Mouse (Mus musculus): ENCODE results near the gene Pmpcb. TPM values are rescaled to one million over a fixed set of nuclear protein-coding genes. Genes with fewer than 3 reads are reported as not detected.
A peak's percentile ranks its signal among the peaks of the same experiment; 100 is the strongest.

Gene Pmpcb
- polyA plus RNA-seq, 1 experiment: 76.7 TPM

DNA sequence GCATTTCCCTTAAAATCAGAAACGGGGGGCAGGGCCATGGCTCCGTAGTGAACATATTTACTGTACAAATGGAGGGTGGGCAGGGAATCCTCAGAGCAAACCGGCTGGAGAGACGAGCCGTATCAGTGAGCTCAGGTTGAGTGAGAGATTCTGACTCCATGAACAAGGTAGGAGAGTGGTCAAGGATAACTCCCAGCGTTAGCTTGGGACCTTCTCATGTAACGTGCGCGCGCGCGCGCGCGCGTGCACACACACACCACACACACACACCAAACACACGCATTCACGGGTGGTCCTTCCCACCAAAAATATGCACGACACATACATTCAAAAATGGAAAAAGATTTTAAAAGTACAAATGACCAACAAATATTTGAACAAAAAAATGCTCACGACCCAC lies 1.8 kb upstream of the Pmpcb start:
- DNase-seq: peak in 1 of 2 experiments; percentile 7
- H3K27me3 ChIP-seq (ENCODE audit: control insufficient read depth, insufficient read depth, low read length): no peaks in the 10 kb centered on the region
- peak overlapping the region; percentile 40 for H3K4me3 ChIP-seq (replicated peaks; ENCODE audit: insufficient read depth, low read depth, low read length)
- WGBS: 85% methylated on average over 20 of the region's 20 CpGs
- TF ChIP-seq CTCF (IDR thresholded peaks at IDR 0.05; ENCODE audit: borderline replicate concordance, insufficient read depth, low read depth, low read length) (no peak), POLR2A (IDR thresholded peaks at IDR 0.05; ENCODE audit: borderline replicate concordance, insufficient read depth, low read length) (no peak)
- no peak overlapping the region for H3K27ac ChIP-seq (ENCODE audit: insufficient read depth, low read length)
- H3K4me1 ChIP-seq (ENCODE audit: control insufficient read depth, insufficient read depth, low read length): peaks cover 8% of the 10 kb centered on the region; the same call in 1 of the 2 replicates

GRCm38 (mm10) chr5:21735584-21735983 lies 1.4 kb upstream of the Pmpcb start:
- Histone ChIP-seq H3K4me3 (replicated peaks; ENCODE audit: insufficient read depth, low read depth, low read length) (peak overlapping the region; percentile 40), H3K27me3 (ENCODE audit: control insufficient read depth, insufficient read depth, low read length) (no peaks in the 10 kb centered on the region), H3K27ac (ENCODE audit: insufficient read depth, low read length) (no peak overlapping the region), H3K4me1 (ENCODE audit: control insufficient read depth, insufficient read depth, low read length) (peaks cover 8% of the 10 kb centered on the region; the same call in 1 of the 2 replicates)
- 38% methylated on average over 10 of the region's 10 CpGs for WGBS
- TF ChIP-seq CTCF (IDR thresholded peaks at IDR 0.05; ENCODE audit: borderline replicate concordance, insufficient read depth, low read depth, low read length): peak; percentile 49; the same call in 1 of the 2 replicates
- no peak for TF ChIP-seq POLR2A (IDR thresholded peaks at IDR 0.05; ENCODE audit: borderline replicate concordance, insufficient read depth, low read length)
- DNase-seq: peak; percentile 49 to 52

GRCm38 (mm10) chr5:21736046-21736445 lies 895 bp upstream of the Pmpcb start:
- no peak for TF ChIP-seq POLR2A (IDR thresholded peaks at IDR 0.05; ENCODE audit: borderline replicate concordance, insufficient read depth, low read length)
- no peak for TF ChIP-seq CTCF (IDR thresholded peaks at IDR 0.05; ENCODE audit: borderline replicate concordance, insufficient read depth, low read depth, low read length)
- H3K27ac ChIP-seq (ENCODE audit: insufficient read depth, low read length): no peak overlapping the region
- H3K4me1 ChIP-seq (ENCODE audit: control insufficient read depth, insufficient read depth, low read length): peaks cover 8% of the 10 kb centered on the region; the same call in 1 of the 2 replicates
- 86% methylated on average over 11 of the region's 11 CpGs for WGBS
- H3K4me3 ChIP-seq (replicated peaks; ENCODE audit: insufficient read depth, low read depth, low read length): no peak overlapping the region
- no peak for DNase-seq
- H3K27me3 ChIP-seq (ENCODE audit: control insufficient read depth, insufficient read depth, low read length): no peaks in the 10 kb centered on the region

DNA sequence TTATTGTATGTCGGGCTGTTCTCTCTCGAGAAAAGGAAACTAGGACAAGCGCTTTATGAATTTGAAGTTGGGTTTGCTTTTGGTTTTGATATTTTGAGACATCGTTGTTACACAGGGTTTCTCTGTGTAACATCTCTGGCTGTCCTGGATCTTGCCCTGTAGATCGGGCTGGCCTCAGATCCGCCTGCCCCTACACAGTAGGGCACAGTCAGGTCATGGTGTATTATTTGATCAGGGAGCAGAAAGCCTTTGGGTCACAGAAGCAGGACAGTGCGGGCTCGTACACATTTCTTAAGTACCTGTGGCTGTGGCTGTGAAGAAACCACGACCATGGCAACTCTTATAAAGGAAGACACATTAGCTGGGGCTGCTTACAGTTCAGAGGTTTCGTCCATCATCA lies 679 bp downstream of the Pmpcb start:
- 11% methylated on average over 10 of the region's 10 CpGs for WGBS
- Histone ChIP-seq H3K27ac (ENCODE audit: insufficient read depth, low read length) (no peak overlapping the region), H3K4me3 (replicated peaks; ENCODE audit: insufficient read depth, low read depth, low read length) (peak overlapping the region; percentile 94), H3K27me3 (ENCODE audit: control insufficient read depth, insufficient read depth, low read length) (no peaks in the 10 kb centered on the region), H3K4me1 (ENCODE audit: control insufficient read depth, insufficient read depth, low read length) (peaks cover 8% of the 10 kb centered on the region; the same call in 1 of the 2 replicates)
- TF ChIP-seq CTCF (IDR thresholded peaks at IDR 0.05; ENCODE audit: borderline replicate concordance, insufficient read depth, low read depth, low read length): no peak
- no peak for TF ChIP-seq POLR2A (IDR thresholded peaks at IDR 0.05; ENCODE audit: borderline replicate concordance, insufficient read depth, low read length)
- DNase-seq: no peak

GRCm38 (mm10) chr5:21739120-21739519 lies 2.2 kb downstream of the Pmpcb start:
- 69% methylated on average over 11 of the region's 11 CpGs for WGBS
- TF ChIP-seq CTCF (IDR thresholded peaks at IDR 0.05; ENCODE audit: borderline replicate concordance, insufficient read depth, low read depth, low read length) (no peak), POLR2A (IDR thresholded peaks at IDR 0.05; ENCODE audit: borderline replicate concordance, insufficient read depth, low read length) (no peak)
- no peaks in the 10 kb centered on the region for H3K27me3 ChIP-seq (ENCODE audit: control insufficient read depth, insufficient read depth, low read length)
- no peak overlapping the region for H3K27ac ChIP-seq (ENCODE audit: insufficient read depth, low read length)
- DNase-seq: no peak
- H3K4me3 ChIP-seq (replicated peaks; ENCODE audit: insufficient read depth, low read depth, low read length): no peak overlapping the region
- H3K4me1 ChIP-seq (ENCODE audit: control insufficient read depth, insufficient read depth, low read length): 0 out of 2 replicates have a peak, but pooled peaks cover 4% of the 10 kb centered on the region

DNA sequence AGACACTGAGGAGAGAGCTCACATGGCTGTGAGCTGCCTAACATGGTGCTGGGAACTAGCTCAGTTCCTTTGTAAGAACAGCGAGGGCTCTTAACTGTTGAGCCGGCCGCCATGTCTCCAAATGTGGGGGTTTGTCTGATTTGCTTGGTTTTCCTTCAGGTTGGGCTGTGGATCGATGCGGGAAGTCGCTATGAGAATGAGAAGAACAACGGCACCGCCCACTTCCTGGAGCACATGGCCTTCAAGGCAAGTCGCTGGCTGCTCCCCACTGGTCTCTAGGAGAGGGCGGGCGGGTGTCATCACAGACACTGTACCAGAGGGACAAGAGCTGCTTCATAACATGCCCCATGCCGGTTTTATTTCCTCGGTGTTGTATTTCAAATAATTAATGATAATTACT lies 2.9 kb downstream of the Pmpcb start:
- H3K27me3 ChIP-seq (ENCODE audit: control insufficient read depth, insufficient read depth, low read length): no peaks in the 10 kb centered on the region
- H3K4me1 ChIP-seq (ENCODE audit: control insufficient read depth, insufficient read depth, low read length): 0 out of 2 replicates have a peak, but pooled peaks cover 4% of the 10 kb centered on the region
- TF ChIP-seq POLR2A (IDR thresholded peaks at IDR 0.05; ENCODE audit: borderline replicate concordance, insufficient read depth, low read length) (no peak), CTCF (IDR thresholded peaks at IDR 0.05; ENCODE audit: borderline replicate concordance, insufficient read depth, low read depth, low read length) (no peak)
- WGBS: 85% methylated on average over 13 of the region's 13 CpGs
- DNase-seq: no peak
- H3K4me3 ChIP-seq (replicated peaks; ENCODE audit: insufficient read depth, low read depth, low read length): no peak overlapping the region
- H3K27ac ChIP-seq (ENCODE audit: insufficient read depth, low read length): no peak overlapping the region

DNA sequence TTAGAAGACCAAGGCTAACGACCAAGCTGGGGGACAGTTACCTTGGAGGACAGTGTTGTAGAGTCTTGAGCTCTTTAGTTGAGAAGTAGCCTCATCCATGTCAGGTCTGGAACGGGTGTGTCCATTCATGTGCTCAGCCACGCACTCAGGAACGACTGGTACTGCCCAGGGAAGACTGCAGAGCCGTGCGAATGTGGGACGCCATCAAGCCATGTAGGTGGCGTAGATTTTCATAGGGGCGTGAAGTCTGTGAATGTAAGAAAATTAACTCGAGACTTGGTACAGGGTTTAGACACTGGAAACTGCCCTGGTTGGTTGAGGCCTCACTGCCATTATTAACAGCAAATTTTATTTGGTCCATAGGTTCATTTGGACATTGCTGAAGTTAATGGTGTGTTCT lies 6.7 kb downstream of the Pmpcb start:
- H3K27me3 ChIP-seq (ENCODE audit: control insufficient read depth, insufficient read depth, low read length): no peaks in the 10 kb centered on the region
- DNase-seq: no peak
- 94% methylated on average over 10 of the region's 10 CpGs for WGBS
- no peak overlapping the region for H3K4me3 ChIP-seq (replicated peaks; ENCODE audit: insufficient read depth, low read depth, low read length)
- no peaks in the 10 kb centered on the region for H3K4me1 ChIP-seq (ENCODE audit: control insufficient read depth, insufficient read depth, low read length)
- TF ChIP-seq CTCF (IDR thresholded peaks at IDR 0.05; ENCODE audit: borderline replicate concordance, insufficient read depth, low read depth, low read length) (no peak), POLR2A (IDR thresholded peaks at IDR 0.05; ENCODE audit: borderline replicate concordance, insufficient read depth, low read length) (no peak)
- no peak overlapping the region for H3K27ac ChIP-seq (ENCODE audit: insufficient read depth, low read length)

DNA sequence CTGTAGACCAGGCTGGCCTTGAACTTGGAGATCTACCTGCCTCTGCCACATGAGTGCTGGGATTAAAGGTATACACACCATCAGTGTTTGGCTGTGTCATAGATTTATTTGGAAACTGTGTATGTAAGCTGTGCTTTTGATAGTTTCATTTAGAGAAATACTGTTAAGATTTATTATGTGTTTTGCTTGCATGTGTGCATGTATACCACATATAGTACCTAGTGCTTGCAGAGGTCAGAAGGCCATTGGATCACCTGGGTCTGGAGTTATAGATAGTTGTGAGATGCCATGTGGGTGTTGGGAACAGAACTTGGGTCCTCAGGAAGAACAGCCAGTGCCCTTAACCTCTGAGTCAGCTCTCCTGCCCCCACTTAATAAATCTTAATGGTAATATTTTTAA lies 7.7 kb downstream of the Pmpcb start:
- DNase-seq: no peak
- Histone ChIP-seq H3K27me3 (ENCODE audit: control insufficient read depth, insufficient read depth, low read length) (no peaks in the 10 kb centered on the region), H3K4me3 (replicated peaks; ENCODE audit: insufficient read depth, low read depth, low read length) (no peak overlapping the region), H3K4me1 (ENCODE audit: control insufficient read depth, insufficient read depth, low read length) (no peaks in the 10 kb centered on the region), H3K27ac (ENCODE audit: insufficient read depth, low read length) (no peak overlapping the region)
- TF ChIP-seq POLR2A (IDR thresholded peaks at IDR 0.05; ENCODE audit: borderline replicate concordance, insufficient read depth, low read length) (no peak), CTCF (IDR thresholded peaks at IDR 0.05; ENCODE audit: borderline replicate concordance, insufficient read depth, low read depth, low read length) (no peak)
